Mouse (Mus musculus) neutrophil, adult 59 days (primary cell): Measurements from ENCODE around the gene Fam234a. TPM values are rescaled to one million over a fixed set of nuclear protein-coding genes. Genes with fewer than 3 reads are reported as not detected.

ENCODE experiments used
- total RNA-seq, 2 experiments: library from RNA; stranded (reverse); gene quantifications; 1 replicate in 1 of 2; 2 replicates in 1 of 2; pipeline ENCODE4 v1.2.4; 2023

Gene Fam234a
- 10 to 100 TPM; 69.6 TPM for total RNA-seq

DNA sequence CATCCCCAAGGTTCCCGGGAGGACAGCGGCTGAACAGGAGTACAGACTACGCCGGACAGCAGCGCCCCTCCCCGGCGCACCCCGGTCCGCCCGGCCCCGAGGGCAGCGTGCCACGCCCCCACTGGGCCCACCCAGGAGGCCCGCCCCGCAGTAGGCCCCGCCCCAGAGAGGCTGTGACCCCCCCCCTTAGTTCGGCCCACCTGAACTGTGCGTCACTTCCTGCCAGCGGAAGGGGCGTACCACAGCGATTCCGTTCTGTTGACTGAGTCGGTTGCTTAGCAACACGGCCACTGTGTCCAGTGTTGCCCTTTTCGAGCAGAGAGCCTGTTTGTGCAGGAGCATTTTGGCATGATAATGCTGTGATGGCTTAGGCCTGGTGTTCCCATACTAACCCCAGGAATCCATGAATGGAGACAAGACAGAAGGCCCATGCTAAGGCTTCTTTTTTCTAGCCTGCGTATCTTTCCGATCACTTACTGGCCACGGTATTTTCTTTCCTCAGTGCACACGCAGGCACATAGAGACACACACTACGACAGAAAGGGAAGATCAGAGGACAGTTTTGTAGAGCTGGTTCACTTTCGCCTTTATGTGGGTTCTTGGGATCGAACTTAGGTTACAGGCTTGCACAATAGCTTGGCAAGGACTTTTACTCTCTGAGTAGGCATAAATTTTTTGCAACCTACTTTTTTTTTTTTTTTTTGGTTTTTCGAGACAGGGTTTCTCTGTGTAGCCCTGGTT, at the start of gene Fam234a:
Gene Fam234a (minus strand): TSS at position 142 of the 741 bp plus-strand sequence.

DNA sequence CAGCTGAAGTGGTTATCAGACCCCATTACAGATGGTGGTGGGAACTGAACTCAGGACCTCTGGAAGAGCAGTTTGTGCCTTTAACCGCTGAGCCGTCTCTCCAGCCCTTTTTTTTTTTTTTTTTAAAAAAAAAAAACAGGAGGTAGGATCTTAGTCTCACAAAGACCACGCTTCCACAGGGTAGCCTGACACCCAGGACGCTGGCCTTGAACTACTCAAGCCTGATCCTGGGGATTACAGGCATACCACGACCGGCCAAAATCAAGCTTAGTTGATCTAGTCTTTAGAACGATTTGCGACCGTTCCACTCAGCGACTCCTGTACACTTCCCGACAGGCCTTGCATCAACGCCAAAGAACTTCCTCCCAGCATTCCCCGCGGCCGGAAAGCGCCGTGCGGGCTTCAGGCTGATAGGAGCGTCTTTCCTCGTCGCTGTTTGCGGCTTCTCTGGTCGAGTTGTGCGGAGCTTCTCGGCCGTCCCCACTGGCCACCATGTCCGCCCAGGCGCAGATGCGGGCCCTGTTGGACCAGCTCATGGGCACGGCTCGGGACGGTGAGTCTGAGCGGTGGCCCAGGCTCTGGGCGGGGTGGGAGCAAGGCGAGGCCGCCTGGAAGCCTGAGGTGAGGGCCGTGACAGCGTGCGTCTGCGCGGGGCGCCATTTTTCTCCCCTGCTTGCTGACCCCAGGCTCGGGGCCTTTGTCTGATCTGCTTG, 8.7 kb upstream of the Fam234a start, which contains the start of gene Luc7l:
Gene Luc7l (plus strand): TSS at position 358 of the 713 bp plus-strand sequence.

DNA sequence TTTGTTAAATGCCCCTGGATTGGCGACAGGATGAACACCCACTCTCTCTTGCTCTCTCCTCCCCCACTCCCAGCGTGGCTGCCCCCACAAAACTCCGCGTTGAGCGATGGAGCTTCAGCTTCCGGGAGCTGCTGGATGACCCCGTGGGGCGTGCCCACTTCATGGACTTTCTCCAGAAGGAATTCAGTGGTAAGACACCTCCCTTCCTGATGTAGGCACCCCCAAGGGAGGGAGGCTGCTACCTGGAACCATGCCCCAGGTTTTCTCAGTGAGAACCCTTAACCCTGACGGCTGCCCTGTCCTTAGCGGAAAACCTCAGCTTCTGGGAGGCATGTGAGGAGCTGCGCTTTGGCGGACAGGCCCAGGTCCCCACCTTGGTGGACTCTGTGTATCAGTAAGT, 36.4 kb downstream of the Fam234a start, which contains the start of gene Arhgdig:
Gene Arhgdig (minus strand): TSS at position 101 of the 400 bp plus-strand sequence.

DNA sequence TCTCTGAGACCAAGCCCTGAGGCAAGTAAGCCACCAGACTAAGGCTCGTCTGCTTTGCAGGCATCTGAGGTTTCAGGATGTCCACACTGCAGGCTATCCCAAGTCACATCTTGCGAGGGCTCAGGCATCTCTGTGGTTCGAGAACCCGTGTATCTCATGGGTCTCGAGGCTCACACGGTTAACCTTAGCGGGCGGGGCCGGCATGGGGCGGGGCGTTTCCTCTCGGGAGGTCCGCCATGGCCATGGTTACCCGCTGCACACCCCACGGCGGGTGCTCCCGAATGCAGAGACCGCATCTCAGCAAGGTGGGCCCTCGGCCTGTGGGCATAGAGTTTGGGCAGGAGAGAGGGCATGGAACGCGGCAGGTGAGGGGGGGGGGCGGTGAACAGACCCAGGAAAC, 41.3 kb downstream of the Fam234a start, which contains the start of gene Rgs11:
Gene Rgs11 (plus strand): TSS at position 215 of the 400 bp plus-strand sequence.

DNA sequence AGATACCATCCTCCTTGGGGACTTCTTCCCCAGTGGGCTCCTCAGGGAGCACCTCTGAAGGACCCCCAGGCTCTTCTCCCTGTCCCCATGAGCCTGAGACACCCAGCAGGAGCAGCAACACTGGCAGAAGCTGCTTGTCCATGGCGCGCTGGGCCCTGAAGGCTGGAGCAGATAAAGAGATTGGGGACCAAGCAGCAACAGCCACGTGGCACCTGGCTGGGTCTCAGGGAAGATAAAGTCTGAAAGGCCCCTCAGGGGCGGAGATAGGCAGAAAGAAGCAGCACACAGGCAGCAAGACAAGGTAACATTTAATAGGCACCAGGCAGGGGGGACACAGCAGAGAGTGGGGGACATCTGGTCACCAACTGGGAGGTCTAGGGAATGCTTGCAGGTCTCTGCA, 45.1 kb downstream of the Fam234a start, which contains the start of gene Pdia2:
Gene Pdia2 (minus strand): TSS at position 196 of the 400 bp plus-strand sequence.

Other genes with a start within 250 kb of the Fam234a start
- gene Rab11fip3, start 174.7 kb downstream of the Fam234a start, total RNA-seq: 1 to 10 TPM; 1.5 to 2.1 TPM
- 1 to 10 TPM; 4.0 TPM for gene Decr2, start 153.9 kb downstream of the Fam234a start, total RNA-seq
- gene Nme4, start 148.6 kb downstream of the Fam234a start, total RNA-seq: 1 to 10 TPM; 2.3 to 4.5 TPM
- 10 to 100 TPM; 59.5 to 72.0 TPM for gene Tmem8, start 130.9 kb downstream of the Fam234a start, total RNA-seq
- 10 to 100 TPM; 32.3 to 32.6 TPM for gene Mrpl28, start 120.7 kb downstream of the Fam234a start, total RNA-seq
- gene Axin1, start 105.6 kb downstream of the Fam234a start, total RNA-seq: 10 to 100 TPM; 39.0 to 40.7 TPM
- gene Pdia2, start 45.2 kb downstream of the Fam234a start, total RNA-seq: 1 to 10 TPM; 1.5 to 3.1 TPM
- gene Rgs11, start 41.3 kb downstream of the Fam234a start, total RNA-seq: under 1 TPM in 1 of 2 experiments, not detected in 1; 0.77 TPM
- under 1 TPM in 1 of 2 experiments, not detected in 1; 0.58 TPM for gene Arhgdig, start 36.5 kb downstream of the Fam234a start, total RNA-seq
- gene Luc7l, start 8.7 kb upstream of the Fam234a start, total RNA-seq: 10 to 100 TPM; 34.7 to 38.0 TPM
- gene Neurl1b, start 170.6 kb upstream of the Fam234a start, total RNA-seq: 10 to 100 TPM; 12.5 to 16.5 TPM